Mouse (Mus musculus) heart, postnatal 0 days (tissue): Measurements from ENCODE around the gene Ikzf5.

Experiments used
- CTCF ChIP-seq: IDR thresholded peaks from 2 replicates; pipeline ENCODE4 v1.5.1; 2016; ENCODE audit warnings: antibody characterized with exemption, control low read depth, low read depth
- EP300 ChIP-seq: IDR thresholded peaks from 2 replicates; pipeline ENCODE4 v1.6.1; 2016; ENCODE audit warnings: antibody characterized with exemption, low read depth

DNA sequence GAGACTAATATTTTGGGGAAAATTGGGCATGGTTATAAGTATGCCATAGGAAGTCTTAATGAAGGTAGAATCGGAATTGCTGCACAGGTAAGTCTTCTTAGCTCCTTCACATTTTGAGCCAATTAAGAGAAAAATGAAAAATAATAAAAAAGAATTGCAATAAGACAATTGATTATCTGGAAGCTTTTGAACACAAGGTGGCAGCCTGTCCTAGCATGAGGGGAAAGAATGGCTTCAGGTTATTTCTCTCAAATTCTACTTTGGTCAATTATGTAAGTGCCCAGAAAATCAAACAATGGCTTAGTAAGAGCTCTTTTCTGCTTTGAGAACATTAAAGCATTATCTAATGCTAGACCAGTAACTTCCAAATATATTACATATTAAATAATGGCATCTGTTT is 24.0 kb upstream of the Ikzf5 start:
- TF ChIP-seq CTCF = no peak
- no peak for TF ChIP-seq EP300
